Mouse (Mus musculus) hindbrain, embryonic 14.5 days (tissue): Measurements from ENCODE around the gene Rbfox1. TPM values are rescaled to one million over a fixed set of nuclear protein-coding genes. Genes with fewer than 3 reads are reported as not detected.

Experiments
- ATAC-seq: fragments of 200-750 bp; cut with Nextera tagmentation; 2 replicates; pipeline ENCODE4 v1.8.0; 2017; ENCODE audit warnings: moderate number of reproducible peaks, mild to moderate bottlenecking, moderate TSS enrichment, moderate library complexity; ENCODE audit not compliant: low FRiP score
- DNase-seq: peaks from one replicate; pipeline ENCODE4 v3.0.0-alpha.2; 2015; ENCODE audit warnings: low spot score
- H3K27ac ChIP-seq: fragments of 300-500 bp; sonication (generic); 2 replicates; pipeline ENCODE4 v1.5.1; 2014; ENCODE audit warnings: mild to moderate bottlenecking, moderate library complexity
- H3K27me3 ChIP-seq: fragments of 300-500 bp; sonication (generic); 2 replicates; pipeline ENCODE4 v1.6.1; 2014; ENCODE audit warnings: mild to moderate bottlenecking, low read length, mixed read lengths; ENCODE audit not compliant: control insufficient read depth, insufficient read depth
- H3K36me3 ChIP-seq: fragments of 300-500 bp; sonication (generic); replicated peaks from 2 replicates; pipeline ENCODE4 v1.6.1; 2014; ENCODE audit not compliant: control insufficient read depth, insufficient read depth
- H3K4me1 ChIP-seq: fragments of 300-500 bp; sonication (generic); replicated peaks from 2 replicates; pipeline ENCODE4 v1.6.1; 2014; ENCODE audit warnings: antibody characterized with exemption, low read length, mixed read lengths; ENCODE audit not compliant: control insufficient read depth, insufficient read depth
- H3K4me2 ChIP-seq: fragments of 300-500 bp; sonication (generic); replicated peaks from 2 replicates; pipeline ENCODE4 v1.6.1; 2014; ENCODE audit warnings: mild to moderate bottlenecking, moderate library complexity
- H3K4me3 ChIP-seq: fragments of 300-500 bp; sonication (generic); replicated peaks from 2 replicates; pipeline ENCODE4 v1.5.1; 2014; ENCODE audit warnings: mild to moderate bottlenecking, low read length
- H3K9ac ChIP-seq: fragments of 300-500 bp; sonication (generic); 2 replicates; pipeline ENCODE4 v1.6.1; 2014
- H3K9me3 ChIP-seq: fragments of 300-500 bp; sonication (generic); 2 replicates; pipeline ENCODE4 v1.6.1; 2016; ENCODE audit warnings: low read length; ENCODE audit not compliant: control insufficient read depth
- WGBS: fragments of 180-500 bp; shearing (Covaris S2); extraction: QIAGEN DNeasy Blood & Tissue Kit; methylation state at CpG from one replicate; pipeline ENCODE4 v1.1.7; 2014; 5-methylcytosine and 5-hydroxymethylcytosine counted together
- polyA plus RNA-seq: library from polyadenylated mRNA; unstranded; fragments of >200 nt; fragmentation: Nextera tagmentation; extraction: Ambion mirVana; gene quantifications from 2 replicates; pipeline ENCODE4 v1.2.1, GENCODE M21; 2014

Gene Rbfox1
- polyA plus RNA-seq, 1 experiment from 2014 or later = 217 TPM

- H3K9ac ChIP-seq = no peak overlapping the region
- H3K9me3 ChIP-seq = no peaks in the 10 kb centered on the region
- WGBS = 91% methylated on average over 4 of the region's 4 CpGs
Observed at GRCm38 (mm10) chr16:6065481-6065880, 180.3 kb downstream of the Rbfox1 start.

GRCm38 (mm10) chr16:6075442-6076050, 190.4 kb downstream of the Rbfox1 start:
- Histone ChIP-seq H3K4me2 (no peak overlapping the region), H3K4me1 (no peaks in the 10 kb centered on the region), H3K27me3 (no peaks in the 10 kb centered on the region), H3K9ac (no peak overlapping the region), H3K36me3 (no peaks in the 10 kb centered on the region), H3K4me3 (no peak overlapping the region), H3K9me3 (no peaks in the 10 kb centered on the region), H3K27ac (no peak overlapping the region)
- 86% methylated on average over 10 of the region's 10 CpGs for WGBS
- ATAC-seq = no peak
- no peak for DNase-seq

More at GRCm38 (mm10) chr16:6065481-6065880, 180.3 kb downstream of the Rbfox1 start:
- ATAC-seq = no peak
- H3K27ac ChIP-seq = no peak overlapping the region
- no peak for DNase-seq
- H3K36me3 ChIP-seq = no peaks in the 10 kb centered on the region
- no peak overlapping the region for H3K4me3 ChIP-seq
- no peaks in the 10 kb centered on the region for H3K27me3 ChIP-seq
- no peaks in the 10 kb centered on the region for H3K4me1 ChIP-seq
- H3K4me2 ChIP-seq = no peak overlapping the region

GRCm38 (mm10) chr16:6079017-6079416, 193.9 kb downstream of the Rbfox1 start:
- DNase-seq = no peak
- no peak overlapping the region for H3K27ac ChIP-seq
- H3K9me3 ChIP-seq = no peaks in the 10 kb centered on the region
- WGBS = 59% methylated on average over 4 of the region's 4 CpGs
- H3K27me3 ChIP-seq = no peaks in the 10 kb centered on the region
- H3K36me3 ChIP-seq = no peaks in the 10 kb centered on the region
- no peak for ATAC-seq
- H3K4me1 ChIP-seq = no peaks in the 10 kb centered on the region
- no peak overlapping the region for H3K4me2 ChIP-seq
- no peak overlapping the region for H3K4me3 ChIP-seq
- no peak overlapping the region for H3K9ac ChIP-seq

DNA sequence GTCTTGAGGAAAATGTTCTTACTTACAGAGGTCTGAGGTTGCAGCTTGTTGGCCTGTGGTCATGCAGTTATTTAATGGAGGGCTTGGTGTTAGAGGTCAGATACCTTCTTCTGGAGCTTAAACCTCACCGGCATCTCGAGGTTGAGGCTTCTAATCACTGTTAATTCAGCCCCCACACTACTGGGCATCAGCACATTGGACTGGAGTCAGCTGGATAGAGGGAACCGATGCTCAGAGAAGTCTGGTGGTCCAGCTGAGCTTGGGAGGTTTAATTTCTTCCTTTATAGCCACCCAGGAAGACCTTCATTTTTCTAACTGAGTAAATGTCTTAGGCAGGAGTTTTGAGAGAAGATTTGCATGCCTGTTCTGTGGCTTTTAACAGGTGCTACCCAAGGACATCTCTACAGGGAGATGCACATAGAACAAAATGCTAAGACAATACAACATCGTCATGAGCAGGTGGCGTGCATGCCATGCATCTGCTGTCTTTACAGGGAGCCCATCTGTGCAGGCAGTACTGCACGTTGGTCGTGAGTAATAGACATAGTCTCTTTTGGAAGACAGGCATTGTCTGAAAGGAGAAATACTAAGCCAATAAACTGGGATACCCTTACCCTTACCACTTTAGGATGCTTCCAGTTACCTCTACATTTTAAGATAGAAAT, 199.7 kb downstream of the Rbfox1 start:
- ATAC-seq = no peak
- 68% methylated on average over 7 of the region's 7 CpGs for WGBS

DNA sequence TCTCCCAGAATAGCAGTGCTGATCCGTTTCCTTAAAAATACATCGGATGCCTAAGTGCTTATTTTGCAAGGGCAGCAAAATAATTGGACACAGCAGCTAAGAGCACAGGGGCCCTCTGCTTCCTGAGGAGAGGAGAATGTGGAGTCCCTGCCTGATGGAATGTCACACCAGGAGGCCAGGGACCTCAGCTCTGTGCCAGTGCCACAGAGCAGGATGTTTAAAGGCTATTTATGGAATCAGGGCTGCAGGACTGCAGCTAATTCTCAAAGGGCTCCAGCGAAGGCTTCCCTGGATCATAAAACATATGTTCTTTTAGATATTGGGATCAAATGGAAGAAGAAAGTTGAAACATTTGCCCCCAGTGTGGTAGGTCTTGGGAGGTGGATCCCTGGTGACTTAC, 201.0 kb downstream of the Rbfox1 start:
- no peaks in the 10 kb centered on the region for H3K27me3 ChIP-seq
- no peak overlapping the region for H3K4me2 ChIP-seq
- no peaks in the 10 kb centered on the region for H3K9me3 ChIP-seq
- ATAC-seq = no peak
- H3K4me1 ChIP-seq = peaks cover 5% of the 10 kb centered on the region; the same call in 1 of the 2 replicates
- no peak overlapping the region for H3K27ac ChIP-seq
- no peak overlapping the region for H3K4me3 ChIP-seq
- H3K9ac ChIP-seq = no peak overlapping the region
- 44% methylated on average over 3 of the region's 3 CpGs for WGBS
- no peaks in the 10 kb centered on the region for H3K36me3 ChIP-seq
- no peak for DNase-seq

More for the DNA sequence above, 199.7 kb downstream of the Rbfox1 start:
- Histone ChIP-seq H3K36me3 (no peaks in the 10 kb centered on the region), H3K27me3 (no peaks in the 10 kb centered on the region), H3K9ac (no peak overlapping the region), H3K4me3 (no peak overlapping the region), H3K27ac (no peak overlapping the region), H3K9me3 (no peaks in the 10 kb centered on the region), H3K4me1 (peaks cover 5% of the 10 kb centered on the region; the same call in 1 of the 2 replicates), H3K4me2 (no peak overlapping the region)
- DNase-seq = peak; percentile 27

- no peak overlapping the region for H3K4me2 ChIP-seq
- ATAC-seq = no peak
- no peak for DNase-seq
- H3K9ac ChIP-seq = no peak overlapping the region
- WGBS = 93% methylated on average over 3 of the region's 3 CpGs
- H3K9me3 ChIP-seq = no peaks in the 10 kb centered on the region
- H3K27me3 ChIP-seq = no peaks in the 10 kb centered on the region
- H3K4me1 ChIP-seq = peaks cover under 1% of the 10 kb centered on the region; the same call in 1 of the 2 replicates
- H3K36me3 ChIP-seq = no peaks in the 10 kb centered on the region
- H3K4me3 ChIP-seq = no peak overlapping the region
- H3K27ac ChIP-seq = no peak overlapping the region
Observed at GRCm38 (mm10) chr16:6091326-6092123, 206.4 kb downstream of the Rbfox1 start.

GRCm38 (mm10) chr16:6095604-6096372, 210.6 kb downstream of the Rbfox1 start:
- no peak overlapping the region for H3K27ac ChIP-seq
- no peaks in the 10 kb centered on the region for H3K27me3 ChIP-seq
- H3K4me3 ChIP-seq = no peak overlapping the region
- no peaks in the 10 kb centered on the region for H3K9me3 ChIP-seq
- DNase-seq = no peak
- H3K9ac ChIP-seq = no peak overlapping the region
- no peak overlapping the region for H3K4me2 ChIP-seq
- WGBS = 93% methylated on average over 2 of the region's 2 CpGs
- no peak for ATAC-seq
- H3K4me1 ChIP-seq = peaks cover 4% of the 10 kb centered on the region; the same call in 1 of the 2 replicates
- no peaks in the 10 kb centered on the region for H3K36me3 ChIP-seq

DNA sequence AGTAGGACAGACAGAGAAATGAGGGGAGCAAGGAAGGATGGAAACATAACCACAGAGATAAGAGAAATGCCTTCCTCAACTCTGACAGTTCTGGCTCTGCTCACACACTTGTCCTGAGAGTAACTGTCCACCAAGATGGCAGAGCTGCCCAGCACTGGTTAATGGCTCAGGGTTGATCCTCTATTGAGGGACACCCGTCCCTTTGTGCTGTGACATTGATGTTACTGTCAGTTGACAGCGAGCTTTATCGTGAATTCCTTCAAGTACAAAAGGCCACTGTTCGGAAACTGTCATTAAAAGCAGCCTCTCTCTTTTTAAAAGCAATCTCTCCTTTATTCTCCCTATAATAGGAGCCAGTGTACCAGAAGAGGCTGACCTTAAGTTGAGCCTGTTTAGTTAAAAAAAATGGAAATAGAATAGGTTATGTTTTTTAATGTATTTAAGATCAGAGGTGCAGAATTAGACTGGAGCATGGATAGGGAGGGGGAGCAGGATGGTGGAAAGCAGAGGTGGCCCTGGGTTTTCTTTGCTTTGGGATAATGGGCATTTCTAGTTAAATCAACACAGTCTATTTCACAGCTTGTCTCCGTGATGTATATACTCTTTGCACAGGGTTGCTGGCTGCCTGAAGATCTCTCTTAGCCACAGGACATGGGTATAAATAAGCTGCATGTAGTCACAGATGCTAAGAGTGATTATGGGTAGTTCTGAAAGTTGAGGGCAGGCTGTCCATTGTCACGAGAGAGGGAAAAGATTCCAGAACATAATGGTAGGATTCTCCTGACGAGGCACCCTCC, 212.3 kb downstream of the Rbfox1 start:
- Histone ChIP-seq H3K4me3 (no peak overlapping the region), H3K4me2 (no peak overlapping the region), H3K27me3 (no peaks in the 10 kb centered on the region), H3K9me3 (no peaks in the 10 kb centered on the region), H3K4me1 (peaks cover 4% of the 10 kb centered on the region; the same call in 1 of the 2 replicates), H3K9ac (no peak overlapping the region), H3K36me3 (no peaks in the 10 kb centered on the region), H3K27ac (no peak overlapping the region)
- WGBS = 20% methylated on average over 7 of the region's 7 CpGs
- DNase-seq (no peak), ATAC-seq (no peak)
